Mouse (Mus musculus) forebrain, postnatal 0 days (tissue): Measurements from ENCODE around the gene Snap91. TPM values are rescaled to one million over a fixed set of nuclear protein-coding genes. Genes with fewer than 3 reads are reported as not detected.
A peak's percentile ranks its signal among the peaks of the same experiment; 100 is the strongest.

ENCODE experiments used
- ATAC-seq: fragments of 200-750 bp; cut with Nextera tagmentation; 2 replicates; pipeline ENCODE4 v1.8.0; 2017; ENCODE audit warnings: mild to moderate bottlenecking, moderate library complexity
- DNase-seq: peaks from one replicate; pipeline ENCODE4 v3.0.0-alpha.2; 2015
- H3K27ac ChIP-seq: fragments of 300-500 bp; sonication (generic); 2 replicates; pipeline ENCODE4 v1.5.1; 2014; ENCODE audit warnings: low read depth, mild to moderate bottlenecking, antibody characterized with exemption, low read length, moderate library complexity, mixed read lengths
- H3K27me3 ChIP-seq: fragments of 300-500 bp; sonication (generic); 2 replicates; pipeline ENCODE4 v1.6.1; 2014; ENCODE audit warnings: mild to moderate bottlenecking, low read length, mixed read lengths; ENCODE audit not compliant: insufficient read depth
- H3K36me3 ChIP-seq: fragments of 300-500 bp; sonication (generic); 2 replicates; pipeline ENCODE4 v1.6.1; 2014; ENCODE audit warnings: mild to moderate bottlenecking, moderate library complexity; ENCODE audit not compliant: insufficient read depth
- H3K4me1 ChIP-seq: fragments of 300-500 bp; sonication (generic); 2 replicates; pipeline ENCODE4 v1.6.1; 2014; ENCODE audit warnings: antibody characterized with exemption; ENCODE audit not compliant: insufficient read depth
- H3K4me2 ChIP-seq: fragments of 300-500 bp; sonication (generic); 2 replicates; pipeline ENCODE4 v1.6.1; 2014; ENCODE audit warnings: low read depth, mild to moderate bottlenecking, moderate library complexity
- H3K4me3 ChIP-seq: fragments of 300-500 bp; sonication (generic); 2 replicates; pipeline ENCODE4 v1.5.1; 2014; ENCODE audit warnings: low read depth, low read length, mixed read lengths
- H3K9ac ChIP-seq: fragments of 300-500 bp; sonication (generic); 2 replicates; pipeline ENCODE4 v1.6.1; 2014; ENCODE audit warnings: mild to moderate bottlenecking
- H3K9me3 ChIP-seq: fragments of 300-500 bp; sonication (generic); 2 replicates; pipeline ENCODE4 v1.6.1; 2016; ENCODE audit warnings: low read length
- CTCF ChIP-seq: sonication (generic); IDR thresholded peaks from 2 replicates; pipeline ENCODE4 v1.5.1; 2016; ENCODE audit warnings: antibody characterized with exemption, control low read depth, low read depth
- WGBS: fragments of 180-500 bp; shearing (Covaris S2); extraction: QIAGEN DNeasy Blood & Tissue Kit; methylation state at CpG from one replicate; pipeline ENCODE4 v1.1.7; 2014; 5-methylcytosine and 5-hydroxymethylcytosine counted together
- polyA plus RNA-seq: library from polyadenylated mRNA; unstranded; fragments of >200 nt; fragmentation: Nextera tagmentation; extraction: Ambion mirVana; gene quantifications from 2 replicates; pipeline ENCODE4 v1.2.1, GENCODE M21; 2015
- total RNA-seq: library from RNA; depleted of rRNA; stranded (reverse); fragments of >200 nt; gene quantifications from 2 replicates; pipeline ENCODE4 v1.2.3, GENCODE M21; 2014

The Snap91 gene
- total and polyA plus RNA-seq, 2 experiments from 2014 or later, result 140 to 166 TPM

DNA sequence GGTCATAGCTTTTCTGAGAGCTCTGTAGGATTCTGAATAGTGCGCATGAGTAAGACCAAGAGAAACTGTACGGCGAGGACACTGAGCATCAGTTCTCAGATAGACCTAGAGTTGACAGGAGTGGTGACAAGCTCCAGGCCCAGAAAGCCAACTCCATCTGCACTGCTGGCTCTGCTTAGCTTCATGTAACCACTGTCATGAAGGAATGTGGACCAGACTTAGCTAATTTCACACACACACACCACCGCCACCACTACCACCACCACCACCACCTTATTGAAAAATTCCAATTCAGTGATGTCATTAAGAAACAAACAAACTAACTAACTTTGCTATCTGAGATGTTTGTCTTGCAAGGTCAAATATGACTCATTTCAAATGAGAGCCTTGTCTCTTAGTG is 143.5 kb downstream of the Snap91 start:
- WGBS, result 91% methylated on average over 4 of the region's 4 CpGs
- H3K36me3 ChIP-seq, result no peaks in the 10 kb centered on the region
- H3K9me3 ChIP-seq, result no peaks in the 10 kb centered on the region
- H3K27me3 ChIP-seq, result no peaks in the 10 kb centered on the region
- no peak overlapping the region for H3K27ac ChIP-seq
- H3K4me2 ChIP-seq, result no peak overlapping the region
- no peaks in the 10 kb centered on the region for H3K4me1 ChIP-seq
- no peak for ATAC-seq
- H3K9ac ChIP-seq, result no peak overlapping the region
- no peak for DNase-seq
- TF ChIP-seq CTCF, result no peak
- no peak overlapping the region for H3K4me3 ChIP-seq

DNA sequence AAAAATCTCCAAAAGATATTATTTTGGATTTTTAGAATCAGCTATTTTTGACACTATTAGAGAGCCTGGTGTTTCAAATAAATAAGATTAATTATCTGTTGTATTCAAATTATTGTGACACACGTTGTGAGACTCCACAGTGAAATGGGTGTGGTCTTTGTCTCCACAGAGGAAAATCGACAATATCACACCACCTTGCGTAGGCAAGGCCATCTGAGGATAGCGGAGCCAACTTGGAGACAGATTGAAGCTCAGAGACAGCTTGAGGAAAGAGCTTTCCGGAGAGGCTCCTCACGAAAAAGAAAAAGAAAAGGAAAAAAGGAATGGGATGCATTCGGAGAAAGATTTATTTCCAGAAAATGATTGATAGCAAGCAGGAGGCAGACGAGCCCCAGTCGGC is 145.7 kb downstream of the Snap91 start:
- H3K9me3 ChIP-seq, result no peaks in the 10 kb centered on the region
- no peak overlapping the region for H3K9ac ChIP-seq
- H3K36me3 ChIP-seq, result no peaks in the 10 kb centered on the region
- peak; percentile 38; the same call in 1 of the 2 replicates for ATAC-seq
- no peak overlapping the region for H3K4me2 ChIP-seq
- no peaks in the 10 kb centered on the region for H3K4me1 ChIP-seq
- peak; percentile 10 for DNase-seq
- no peak overlapping the region for H3K4me3 ChIP-seq
- WGBS, result 71% methylated on average over 9 of the region's 9 CpGs
- no peak for TF ChIP-seq CTCF
- H3K27me3 ChIP-seq, result no peaks in the 10 kb centered on the region
- H3K27ac ChIP-seq, result no peak overlapping the region

DNA sequence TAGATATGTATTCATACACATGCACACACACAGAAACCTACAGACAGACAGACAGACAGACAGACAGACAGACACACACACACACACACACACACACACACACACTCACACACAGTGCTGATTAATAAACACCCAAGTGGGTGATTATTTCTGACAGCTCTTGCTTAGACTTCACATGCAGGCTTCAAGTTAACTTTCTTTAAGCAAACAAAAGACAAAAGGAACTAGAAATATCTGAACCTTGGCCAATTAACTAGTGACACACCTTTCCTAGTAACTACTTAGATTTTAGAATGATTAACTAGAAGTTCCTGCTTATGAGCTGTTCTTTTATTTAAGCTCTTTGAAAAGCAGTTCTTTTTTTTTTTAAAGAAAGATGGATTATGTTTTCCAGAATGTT is 146.1 kb downstream of the Snap91 start:
- no peaks in the 10 kb centered on the region for H3K4me1 ChIP-seq
- no peak overlapping the region for H3K27ac ChIP-seq
- H3K9ac ChIP-seq, result no peak overlapping the region
- TF ChIP-seq CTCF, result no peak
- no peaks in the 10 kb centered on the region for H3K36me3 ChIP-seq
- H3K27me3 ChIP-seq, result no peaks in the 10 kb centered on the region
- ATAC-seq (no peak), DNase-seq (no peak)
- no peak overlapping the region for H3K4me2 ChIP-seq
- no peak overlapping the region for H3K4me3 ChIP-seq
- H3K9me3 ChIP-seq, result no peaks in the 10 kb centered on the region

DNA sequence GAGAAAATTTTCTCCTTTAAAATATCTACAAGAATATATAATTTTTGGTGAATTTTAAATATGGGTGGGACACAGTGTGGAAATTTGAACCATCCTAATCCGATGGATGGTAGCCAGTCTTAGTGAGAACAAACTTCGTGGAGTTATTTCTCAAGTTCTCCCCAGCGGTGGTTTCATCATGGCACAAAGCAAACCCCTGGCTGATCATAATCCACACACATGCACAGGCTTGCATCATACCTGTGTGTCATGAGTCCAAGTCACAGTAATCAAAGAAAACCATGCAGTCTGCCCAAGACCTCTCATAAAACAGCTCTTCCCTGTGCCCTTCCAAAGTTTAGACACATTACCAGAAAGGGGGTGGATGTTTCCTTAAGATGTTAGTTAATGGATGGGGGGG is 150.6 kb downstream of the Snap91 start:
- no peaks in the 10 kb centered on the region for H3K36me3 ChIP-seq
- no peak overlapping the region for H3K27ac ChIP-seq
- WGBS, result 96% methylated on average over 3 of the region's 3 CpGs
- no peak overlapping the region for H3K4me2 ChIP-seq
- DNase-seq, result no peak
- no peak overlapping the region for H3K4me3 ChIP-seq
- no peaks in the 10 kb centered on the region; the same call in 1 of the 2 replicates for H3K4me1 ChIP-seq
- ATAC-seq, result no peak
- no peaks in the 10 kb centered on the region for H3K9me3 ChIP-seq
- TF ChIP-seq CTCF, result no peak
- H3K9ac ChIP-seq, result no peak overlapping the region
- no peaks in the 10 kb centered on the region for H3K27me3 ChIP-seq

- H3K9ac ChIP-seq, result no peak overlapping the region
- H3K36me3 ChIP-seq, result no peaks in the 10 kb centered on the region
- H3K4me3 ChIP-seq, result no peak overlapping the region
- ATAC-seq (no peak), DNase-seq (no peak)
- no peak overlapping the region for H3K4me2 ChIP-seq
- H3K27ac ChIP-seq, result no peak overlapping the region
- no peaks in the 10 kb centered on the region for H3K27me3 ChIP-seq
- H3K9me3 ChIP-seq, result no peaks in the 10 kb centered on the region
- no peaks in the 10 kb centered on the region; the same call in 1 of the 2 replicates for H3K4me1 ChIP-seq
- WGBS, result 66% methylated on average over 1 of the region's 1 CpGs
- TF ChIP-seq CTCF, result no peak
Observed at GRCm38 (mm10) chr9:86729084-86729483, 151.4 kb downstream of the Snap91 start.

DNA sequence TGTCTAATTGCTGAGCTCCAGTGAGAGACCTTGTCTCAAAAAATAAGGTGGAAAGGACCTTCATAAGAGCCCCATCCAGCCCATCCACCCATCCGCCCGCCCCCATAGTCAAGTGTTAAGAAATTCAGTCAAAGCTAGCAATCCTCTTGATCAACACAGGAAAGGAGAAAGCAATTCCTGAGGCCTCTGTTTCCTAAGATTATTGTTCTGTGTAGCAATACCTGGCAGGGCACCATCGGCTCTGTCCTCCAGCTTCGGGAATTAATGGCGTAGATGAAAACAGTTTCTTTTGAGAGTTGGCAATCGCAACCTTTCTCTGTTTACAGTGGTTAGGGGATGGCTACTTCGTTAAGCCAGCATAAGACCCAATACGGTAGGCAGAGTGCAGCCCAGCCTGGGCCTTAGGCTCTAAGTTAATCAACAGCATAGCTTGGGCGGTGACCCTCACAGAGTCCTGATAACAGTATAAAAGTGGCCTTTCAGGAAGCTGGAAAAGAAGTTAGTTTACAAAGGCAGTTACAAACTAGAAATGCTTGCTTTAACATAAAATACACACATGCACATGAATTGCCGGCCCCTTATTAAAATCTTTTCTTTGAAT is 152.1 kb downstream of the Snap91 start:
- TF ChIP-seq CTCF, result no peak
- H3K4me3 ChIP-seq, result no peak overlapping the region
- ATAC-seq (no peak), DNase-seq (no peak)
- no peaks in the 10 kb centered on the region for H3K36me3 ChIP-seq
- H3K4me2 ChIP-seq, result no peak overlapping the region
- no peak overlapping the region for H3K9ac ChIP-seq
- no peak overlapping the region for H3K27ac ChIP-seq
- no peaks in the 10 kb centered on the region for H3K9me3 ChIP-seq
- no peaks in the 10 kb centered on the region; the same call in 1 of the 2 replicates for H3K4me1 ChIP-seq
- whole genome bisulfite sequencing, result 70% methylated on average over 10 of the region's 10 CpGs
- H3K27me3 ChIP-seq, result no peaks in the 10 kb centered on the region

GRCm38 (mm10) chr9:86726381-86726720 is 154.1 kb downstream of the Snap91 start:
- peak overlapping the region; percentile 69 for H3K27ac ChIP-seq
- ATAC-seq (peak; percentile 15), DNase-seq (no peak)
- no peaks in the 10 kb centered on the region for H3K36me3 ChIP-seq
- no peak overlapping the region for H3K9ac ChIP-seq
- H3K4me2 ChIP-seq, result 0 out of 2 replicates have a peak overlapping the region, but pooled peaks have one; percentile 8
- no peaks in the 10 kb centered on the region for H3K27me3 ChIP-seq
- 59% methylated on average over 5 of the region's 5 CpGs for WGBS
- H3K4me3 ChIP-seq, result no peak overlapping the region
- no peaks in the 10 kb centered on the region for H3K9me3 ChIP-seq
- TF ChIP-seq CTCF, result no peak
- no peaks in the 10 kb centered on the region; the same call in 1 of the 2 replicates for H3K4me1 ChIP-seq
